Mouse (Mus musculus) CH12.LX (cell line): ENCODE data around the gene Lrguk.

Source experiments
- CHD2 ChIP-seq: IDR thresholded peaks from 2 replicates; pipeline ENCODE4 v1.6.1; 2011; ENCODE audit warnings: low read length, improper control_type of control experiment
- CTCF ChIP-seq, 2 experiments: IDR thresholded peaks in 1 of 2; conservative IDR thresholded peaks in 1 of 2; 2 replicates each; pipeline ENCODE4 v1.5.1; 2011 to 2012; ENCODE audit warnings: low read depth in 2 of 2, low read length in 2 of 2, improper control_type of control experiment in 1 of 2, inconsistent platforms in 1 of 2, mild to moderate bottlenecking in 1 of 2, moderate library complexity in 1 of 2
- ELF1 ChIP-seq: IDR thresholded peaks from 2 replicates; pipeline ENCODE4 v1.6.1; 2014; ENCODE audit warnings: low read depth, mild to moderate bottlenecking, inconsistent platforms, low read length, improper control_type of control experiment
- MAX ChIP-seq: IDR thresholded peaks from 2 replicates; pipeline ENCODE4 v1.6.1; 2011; ENCODE audit warnings: low read length, improper control_type of control experiment
- MEF2A ChIP-seq: IDR thresholded peaks from 2 replicates; pipeline ENCODE4 v1.6.1; 2014; ENCODE audit warnings: low read depth, mild to moderate bottlenecking, inconsistent platforms, low read length, improper control_type of control experiment, borderline replicate concordance
- POLR2A ChIP-seq: IDR thresholded peaks from 2 replicates; pipeline ENCODE4 v1.6.1; 2011; ENCODE audit warnings: low read depth, mild to moderate bottlenecking, improper control_type of control experiment, low read length
- POLR2AphosphoS2 ChIP-seq: IDR thresholded peaks from 2 replicates; pipeline ENCODE4 v1.6.1; 2011; ENCODE audit warnings: low read depth, low read length, improper control_type of control experiment
- RCOR1 ChIP-seq: conservative IDR thresholded peaks from 2 replicates; pipeline ENCODE4 v1.6.1; 2012; ENCODE audit warnings: low read depth, mild to moderate bottlenecking, inconsistent platforms, low read length, improper control_type of control experiment
- ZC3H11A ChIP-seq: IDR thresholded peaks from 2 replicates; pipeline ENCODE4 v1.6.1; 2012; ENCODE audit warnings: low read depth, mild to moderate bottlenecking, inconsistent platforms, low read length, improper control_type of control experiment

DNA sequence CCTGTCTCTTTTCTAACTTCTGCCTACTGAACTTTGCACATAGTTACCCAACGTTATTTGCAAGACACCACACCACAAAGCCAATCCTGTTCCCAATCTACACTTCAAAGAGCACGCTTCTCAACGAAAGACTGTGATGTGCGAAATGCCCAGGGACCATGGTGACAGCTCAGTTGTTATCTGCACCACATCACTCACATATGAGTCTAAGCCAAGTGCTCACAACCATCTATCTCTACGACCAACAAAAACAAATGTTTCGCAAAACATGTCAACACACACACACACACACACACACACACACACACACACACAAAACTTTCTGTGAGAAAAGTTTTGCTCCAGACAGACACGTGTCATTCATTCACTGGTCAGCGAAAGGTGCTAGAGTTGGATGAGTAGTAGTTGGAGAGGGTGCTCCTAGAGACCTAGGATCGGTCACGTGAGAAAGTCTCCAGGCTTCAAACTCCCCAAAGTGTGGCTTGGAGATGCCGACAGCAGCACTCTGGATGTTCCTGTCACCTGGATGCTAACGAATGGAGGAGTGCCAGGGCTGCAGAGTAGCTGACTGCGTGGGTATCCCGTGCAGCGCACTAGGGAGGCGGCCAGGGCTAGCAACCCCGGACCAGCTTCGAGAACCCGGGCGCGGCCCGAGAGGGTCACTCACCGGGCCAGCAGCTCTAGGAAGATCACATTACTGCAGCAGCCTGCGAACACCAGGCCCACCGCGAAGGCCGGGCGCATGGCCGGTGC lies 147.0 kb downstream of the Lrguk start:
- no peak for TF ChIP-seq POLR2AphosphoS2
- TF ChIP-seq ELF1 = no peak
- no peak for TF ChIP-seq ZC3H11A
- TF ChIP-seq MAX = peak; percentile 75
- TF ChIP-seq POLR2A = no peak
- no peak for TF ChIP-seq CTCF (conservative IDR thresholded peaks at IDR 0.05 in 1 of 2, IDR thresholded peaks at IDR 0.05 in 1 of 2; ENCODE audit: low read depth in 2 of 2, low read length in 2 of 2)
- no peak for TF ChIP-seq CHD2
- no peak for TF ChIP-seq RCOR1
- TF ChIP-seq MEF2A = no peak
